In genomic region chr4:154142211-154143040, GRCm38 (mm10) we compare ENCODE assay signal across 7 mouse cellular contexts. TPM values are rescaled to one million over a fixed set of nuclear protein-coding genes. Genes with fewer than 3 reads are reported as not detected.
DNase-seq lines count a peak whose midpoint lies in the region; ATAC-seq lines count a peak whose summit lies in the region.

Gene Wrap73, plus strand, starts transcription at chr4:154142372.

- H3K9me3 ChIP-seq in intestine, embryonic 16.5 days (ENCODE audit: control insufficient read depth, low read length) = no peaks in the 10 kb centered on the region
- no peaks in the 10 kb centered on the region for H3K9me3 ChIP-seq in limb, embryonic 10.5 days (replicated peaks)
- H3K9me3 ChIP-seq in midbrain, embryonic 13.5 days = no peaks in the 10 kb centered on the region

- WGBS in intestine, embryonic 16.5 days = 1% methylated on average over 49 of the region's 49 CpGs
- WGBS in limb, embryonic 10.5 days = 2% methylated on average over 49 of the region's 49 CpGs
- 2% methylated on average over 49 of the region's 49 CpGs for WGBS in midbrain, embryonic 13.5 days

- peak; percentile 98 for ATAC-seq in intestine, embryonic 16.5 days
- peak; percentile 94 for ATAC-seq in midbrain, embryonic 13.5 days

- peak within 1 kb of the TSS; percentile 81 for H3K4me3 ChIP-seq in intestine, embryonic 16.5 days (ENCODE audit: low read length)
- H3K4me3 ChIP-seq in limb, embryonic 10.5 days = peak within 1 kb of the TSS; percentile 94
- peak within 1 kb of the TSS; percentile 67 for H3K4me3 ChIP-seq in midbrain, embryonic 13.5 days (replicated peaks)

- H3K9ac ChIP-seq in intestine, embryonic 16.5 days (ENCODE audit: low read depth, low read length) = peak within 1 kb of the TSS; percentile 87
- peak within 1 kb of the TSS; percentile 77 for H3K9ac ChIP-seq in midbrain, embryonic 13.5 days (replicated peaks)

- peaks cover 25% of the 10 kb centered on the region for H3K4me1 ChIP-seq in intestine, embryonic 16.5 days (ENCODE audit: control insufficient read depth, insufficient read depth, low read length)
- H3K4me1 ChIP-seq in limb, embryonic 10.5 days = peaks cover 41% of the 10 kb centered on the region
- peaks cover 44% of the 10 kb centered on the region for H3K4me1 ChIP-seq in midbrain, embryonic 13.5 days (replicated peaks)

- DNase-seq in adrenal gland, postnatal 10 days = peak; percentile 93
- peak; percentile 89 for DNase-seq in embryo, embryonic 9.5 days (ENCODE audit: extremely low spot score)
- peak; percentile 87 to 89 for DNase-seq in gastrocnemius, postnatal 4 days (ENCODE audit: low spot score in 2 of 2)
- DNase-seq in limb, embryonic 10.5 days (ENCODE audit: low spot score) = peak; percentile 94
- DNase-seq in spleen, adult 12 weeks (ENCODE audit: low spot score) = peak; percentile 77

- H3K27ac ChIP-seq in intestine, embryonic 16.5 days (ENCODE audit: low read length) = peak within 1 kb of the TSS; percentile 79
- H3K27ac ChIP-seq in limb, embryonic 10.5 days = peak within 1 kb of the TSS; percentile 90
- H3K27ac ChIP-seq in midbrain, embryonic 13.5 days = peak within 1 kb of the TSS; percentile 57; the same call in 1 of the 2 replicates

- H3K36me3 ChIP-seq in intestine, embryonic 16.5 days (ENCODE audit: control insufficient read depth, insufficient read depth, low read length) = no peaks in the 10 kb centered on the region; the same call in 1 of the 2 replicates
- H3K36me3 ChIP-seq in limb, embryonic 10.5 days = peaks cover 19% of the 10 kb centered on the region
- peaks cover 19% of the 10 kb centered on the region for H3K36me3 ChIP-seq in midbrain, embryonic 13.5 days

- peak within 1 kb of the TSS; percentile 90 for H3K4me2 ChIP-seq in intestine, embryonic 16.5 days (ENCODE audit: low read depth, low read length)
- peak within 1 kb of the TSS; percentile 68 for H3K4me2 ChIP-seq in midbrain, embryonic 13.5 days (replicated peaks)

- H3K27me3 ChIP-seq in intestine, embryonic 16.5 days (replicated peaks; ENCODE audit: control insufficient read depth, insufficient read depth, low read length) = peaks cover 42% of the 10 kb centered on the region
- peaks cover 59% of the 10 kb centered on the region for H3K27me3 ChIP-seq in limb, embryonic 10.5 days (ENCODE audit: low read depth, poor library complexity, severe bottlenecking)
- peaks cover 45% of the 10 kb centered on the region for H3K27me3 ChIP-seq in midbrain, embryonic 13.5 days

RNA-seq across cellular contexts. Expression of gene Wrap73, which starts in this region (rescaled TPM):
- total RNA-seq in adrenal gland, postnatal 10 days (2021) = 10 to 100 TPM; 15.2 to 19.1 TPM
- total RNA-seq in gastrocnemius, postnatal 4 days (2021) = 10 to 100 TPM; 15.4 to 20.5 TPM
- 29.3 and 30.1 TPM in 2 replicates for polyA plus RNA-seq in intestine, embryonic 16.5 days (2015; fragmentation: Nextera tagmentation; extraction: Ambion mirVana)
- 43.8 and 49.0 TPM in 2 replicates for polyA plus RNA-seq in limb, embryonic 10.5 days (2016; fragmentation: Nextera tagmentation; extraction: Ambion mirVana)
- 47.8 and 50.9 TPM in 2 replicates for polyA plus RNA-seq in midbrain, embryonic 13.5 days (2015; fragmentation: Nextera tagmentation; extraction: Ambion mirVana)

Comparison
In these comparisons a context has a peak if more than half of its experiments do, and no peak if none do; other contexts are left out.
1. Peak in every context shown above with its lines: DNase-seq, ATAC-seq, H3K4me3 ChIP-seq and H3K27ac ChIP-seq.